Mouse (Mus musculus): ENCODE measurements around the gene Qpctl. TPM values are rescaled to one million over a fixed set of nuclear protein-coding genes. Genes with fewer than 3 reads are reported as not detected.

Gene Qpctl
- total RNA-seq, 2 experiments from 2014 or later = 17.6 to 19.9 TPM

GRCm38 (mm10) chr7:19092381-19093173 is 56.5 kb downstream of the Qpctl start:
- intact Hi-C loops (cut with DNase I) = no loop called here
- DNase-seq = peak; percentile 70

GRCm38 (mm10) chr7:19091913-19092312 is 57.2 kb downstream of the Qpctl start:
- intact Hi-C loops (cut with DNase I) = no loop called here
- no peak for DNase-seq

Small RNA genes within 50 kb of the gene (microRNA-seq; reads per million reads assigned to microRNA genes)
- gene Mir330 = 3,617 reads per million, percentile 88 among the genes with 10 or more reads in this experiment

Other genes starting within 250 kb of the Qpctl start
- 10 to 100 TPM; 16.0 to 23.3 TPM for gene Ccdc61, start 238.9 kb downstream of the Qpctl start, total RNA-seq (2021)
- 100 to 1,000 TPM; 152 to 154 TPM for gene Nova2, start 223.4 kb downstream of the Qpctl start, total RNA-seq (2021)
- 1 to 10 TPM; 1.4 to 1.7 TPM for gene Nanos2, start 161.9 kb downstream of the Qpctl start, total RNA-seq (2021)
- gene Mypop, start 158.0 kb downstream of the Qpctl start, total RNA-seq (2021) = 10 to 100 TPM; 18.8 to 20.2 TPM
- gene Irf2bp1, start 145.2 kb downstream of the Qpctl start, total RNA-seq (2021) = 10 to 100 TPM; 56.9 to 60.8 TPM
- gene Foxa3, start 125.8 kb downstream of the Qpctl start, total RNA-seq (2021) = not detected
- gene Sympk, start 124.9 kb downstream of the Qpctl start, total RNA-seq (2021) = 10 to 100 TPM; 87.1 to 96.8 TPM
- gene Rsph6a, start 94.6 kb downstream of the Qpctl start, total RNA-seq (2021) = under 1 TPM; 0.30 to 0.46 TPM
- gene Dmwd, start 73.1 kb downstream of the Qpctl start, total RNA-seq (2021) = 100 to 1,000 TPM; 147 to 151 TPM
- gene Dmpk, start 65.4 kb downstream of the Qpctl start, total RNA-seq (2021) = 10 to 100 TPM; 45.3 to 46.5 TPM
- gene Six5, start 54.7 kb downstream of the Qpctl start, total RNA-seq (2021) = 1 to 10 TPM; 2.2 to 3.3 TPM
- 10 to 100 TPM in 1 of 2 experiments, 1 to 10 TPM in 1; 9.4 to 11.0 TPM for gene Gm4969, start 30.9 kb downstream of the Qpctl start, total RNA-seq (2021)
- gene Fbxo46, start 29.4 kb downstream of the Qpctl start, total RNA-seq (2021) = 10 to 100 TPM; 17.7 to 18.9 TPM
- 100 to 1,000 TPM; 126 to 130 TPM for gene Snrpd2, start 431 bp upstream of the Qpctl start, total RNA-seq (2021)
- gene Gipr, start 16.8 kb upstream of the Qpctl start, total RNA-seq (2021) = 10 to 100 TPM; 22.7 to 25.8 TPM
- 100 to 1,000 TPM; 102 to 106 TPM for gene Eml2, start 27.1 kb upstream of the Qpctl start, total RNA-seq (2021)
- 1 to 10 TPM; 3.5 to 4.3 TPM for gene Gpr4, start 63.2 kb upstream of the Qpctl start, total RNA-seq (2021)
- 10 to 100 TPM; 33.8 to 35.0 TPM for gene Opa3, start 79.0 kb upstream of the Qpctl start, total RNA-seq (2021)
- gene Vasp, start 122.5 kb upstream of the Qpctl start, total RNA-seq (2021) = 10 to 100 TPM; 45.3 to 46.6 TPM
- under 1 TPM; 0.60 to 0.64 TPM for gene Ppm1n, start 130.8 kb upstream of the Qpctl start, total RNA-seq (2021)
- gene Rtn2, start 133.3 kb upstream of the Qpctl start, total RNA-seq (2021) = 100 to 1,000 TPM; 154 to 161 TPM
- 1 to 10 TPM; 1.2 to 1.3 TPM for gene Fosb, start 160.8 kb upstream of the Qpctl start, total RNA-seq (2021)
- gene Ercc1, start 195.5 kb upstream of the Qpctl start, total RNA-seq (2021) = 10 to 100 TPM; 60.1 to 70.9 TPM
- gene Cd3eap, start 210.2 kb upstream of the Qpctl start, total RNA-seq (2021) = 10 to 100 TPM; 15.9 to 18.7 TPM
- gene Ppp1r13l, start 210.5 kb upstream of the Qpctl start, total RNA-seq (2021) = 1 to 10 TPM; 6.0 to 6.4 TPM
- gene Ercc2, start 232.7 kb upstream of the Qpctl start, total RNA-seq (2021) = 10 to 100 TPM; 46.1 to 62.8 TPM

Measured in left cerebral cortex, postnatal 4 days (tissue).